Mouse (Mus musculus) neural tube, embryonic 15.5 days (tissue): ENCODE measurements at regions not wholly inside any gene's neighbourhood (a gene's known extent, or its start where the extent isn't known, plus 50 kb on each side); places are given as distances from the start of the nearest gene placed in this dataset.
"Not testable (repeated sequence)": the region's sequence is repeated elsewhere in the genome, so short reads cannot be mapped to it uniquely, and the experiment has no call there.

Source experiments
- ATAC-seq: fragments of 200-750 bp; cut with Nextera tagmentation; 2 replicates; pipeline ENCODE4 v1.8.0; 2017; ENCODE audit warnings: mild to moderate bottlenecking, moderate TSS enrichment, moderate library complexity; ENCODE audit not compliant: low FRiP score
- H3K27ac ChIP-seq: fragments of 300-500 bp; sonication (generic); replicated peaks from 2 replicates; pipeline ENCODE4 v1.5.1; 2015; ENCODE audit warnings: mild to moderate bottlenecking, inconsistent platforms
- H3K27me3 ChIP-seq: fragments of 300-500 bp; sonication (generic); replicated peaks from 2 replicates; pipeline ENCODE4 v1.6.1; 2015; ENCODE audit warnings: inconsistent platforms
- H3K36me3 ChIP-seq: fragments of 300-500 bp; sonication (generic); 2 replicates; pipeline ENCODE4 v1.6.1; 2015; ENCODE audit warnings: inconsistent platforms
- H3K4me1 ChIP-seq: fragments of 300-500 bp; sonication (generic); 2 replicates; pipeline ENCODE4 v1.6.1; 2015; ENCODE audit warnings: inconsistent platforms
- H3K4me2 ChIP-seq: fragments of 300-500 bp; sonication (generic); 2 replicates; pipeline ENCODE4 v1.6.1; 2015; ENCODE audit warnings: inconsistent platforms, mild to moderate bottlenecking, moderate library complexity
- H3K4me3 ChIP-seq: fragments of 300-500 bp; sonication (generic); replicated peaks from 2 replicates; pipeline ENCODE4 v1.5.1; 2015; ENCODE audit warnings: mild to moderate bottlenecking, inconsistent platforms
- H3K9ac ChIP-seq: fragments of 300-500 bp; sonication (generic); replicated peaks from 2 replicates; pipeline ENCODE4 v1.6.1; 2015; ENCODE audit warnings: mild to moderate bottlenecking, inconsistent platforms
- H3K9me3 ChIP-seq: fragments of 300-500 bp; sonication (generic); replicated peaks from 2 replicates; pipeline ENCODE4 v1.6.1; 2016; ENCODE audit warnings: inconsistent platforms
- WGBS: fragments of 180-500 bp; shearing (Covaris S2); methylation state at CpG from one replicate; pipeline ENCODE4 v1.1.7; 2015; ENCODE audit warnings: mixed read lengths; 5-methylcytosine and 5-hydroxymethylcytosine counted together

DNA sequence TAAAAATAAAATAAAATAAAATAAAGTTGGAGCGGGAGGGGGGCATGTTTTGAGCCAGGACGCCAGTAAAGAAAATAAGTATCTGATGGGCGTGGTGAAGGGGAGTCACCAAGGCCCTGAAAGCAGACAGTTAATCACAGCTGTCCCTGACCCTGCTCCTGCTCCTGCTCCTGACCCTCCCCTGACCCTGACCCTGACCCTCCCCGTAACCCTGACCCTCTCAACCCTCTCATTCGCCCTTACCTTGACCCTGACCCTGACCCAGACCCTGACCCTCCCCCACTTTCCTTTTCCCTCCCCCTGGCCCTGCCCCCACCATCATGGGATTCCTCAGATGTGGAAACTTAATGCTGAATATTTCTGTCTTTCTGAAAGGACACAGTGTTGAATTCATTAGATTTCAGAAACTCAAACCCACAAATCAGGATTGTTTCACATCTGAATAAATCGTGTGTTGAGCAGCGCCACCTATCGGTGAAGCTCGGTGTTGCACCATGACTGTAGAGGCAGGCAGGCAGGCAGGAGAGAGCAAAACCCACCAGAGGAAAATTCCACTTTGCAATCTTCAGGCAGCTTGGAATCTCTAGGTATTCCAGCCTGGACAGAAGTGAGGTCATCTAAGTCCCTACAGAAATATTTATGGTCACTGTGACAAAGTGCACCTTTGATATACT lies 145.9 kb upstream of the Rhobtb1 start:
- Histone ChIP-seq H3K9ac (no peak overlapping the region), H3K4me1 (no peaks in the 10 kb centered on the region), H3K9me3 (no peaks in the 10 kb centered on the region), H3K27me3 (no peaks in the 10 kb centered on the region), H3K4me2 (no peak overlapping the region), H3K36me3 (no peaks in the 10 kb centered on the region), H3K27ac (no peak overlapping the region), H3K4me3 (no peak overlapping the region)
- WGBS: 49% methylated on average over 9 of the region's 9 CpGs
- no peak for ATAC-seq

GRCm38 (mm10) chr10:69008679-69009078 lies 142.6 kb upstream of the Rhobtb1 start:
- H3K4me2 ChIP-seq, H3K4me3 ChIP-seq, ATAC-seq, H3K9me3 ChIP-seq, H3K27me3 ChIP-seq, H3K9ac ChIP-seq, H3K27ac ChIP-seq, H3K4me1 ChIP-seq, H3K36me3 ChIP-seq: not testable (repeated sequence)
- 94% methylated on average over 8 of the region's 8 CpGs for WGBS

- H3K4me2 ChIP-seq: peak overlapping the region; percentile 41
- H3K9me3 ChIP-seq: no peaks in the 10 kb centered on the region
- no peaks in the 10 kb centered on the region for H3K36me3 ChIP-seq
- H3K4me1 ChIP-seq: peaks cover 11% of the 10 kb centered on the region
- peak overlapping the region; percentile 1; the same call in 1 of the 2 replicates for H3K4me3 ChIP-seq
- no peak overlapping the region for H3K9ac ChIP-seq
- peak; percentile 82 for ATAC-seq
- H3K27me3 ChIP-seq: no peaks in the 10 kb centered on the region
- whole genome bisulfite sequencing: 38% methylated on average over 30 of the region's 30 CpGs
- peak overlapping the region; percentile 70 for H3K27ac ChIP-seq
Measured at GRCm38 (mm10) chr10:69020811-69021743, 130.2 kb upstream of the Rhobtb1 start.

DNA sequence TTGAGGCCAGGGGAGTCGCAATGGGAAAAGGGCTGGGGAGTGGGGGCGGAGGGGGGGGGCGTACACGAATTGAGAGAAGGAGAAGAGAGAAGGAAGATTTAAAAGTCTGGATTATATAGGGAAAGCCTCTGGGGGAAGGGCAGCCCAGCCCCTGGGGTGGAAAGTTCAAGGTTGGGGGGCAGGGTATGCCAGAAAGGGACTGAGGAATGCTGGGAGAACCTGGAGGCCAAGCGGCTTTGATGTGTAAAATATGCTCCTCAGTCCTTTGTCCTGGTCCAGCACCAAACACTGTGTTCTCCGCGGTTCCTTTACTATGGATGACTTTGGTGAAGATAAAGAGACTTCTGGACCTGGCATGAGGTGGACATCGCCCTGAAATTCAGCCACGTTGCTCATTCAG lies 117.8 kb upstream of the Rhobtb1 start:
- H3K4me1 ChIP-seq: no peaks in the 10 kb centered on the region; the same call in 1 of the 2 replicates
- no peaks in the 10 kb centered on the region for H3K9me3 ChIP-seq
- no peaks in the 10 kb centered on the region for H3K36me3 ChIP-seq
- H3K27me3 ChIP-seq: no peaks in the 10 kb centered on the region
- H3K4me3 ChIP-seq: no peak overlapping the region
- no peak overlapping the region for H3K9ac ChIP-seq
- no peak overlapping the region for H3K4me2 ChIP-seq
- 69% methylated on average over 9 of the region's 9 CpGs for WGBS
- no peak overlapping the region for H3K27ac ChIP-seq
- no peak for ATAC-seq

DNA sequence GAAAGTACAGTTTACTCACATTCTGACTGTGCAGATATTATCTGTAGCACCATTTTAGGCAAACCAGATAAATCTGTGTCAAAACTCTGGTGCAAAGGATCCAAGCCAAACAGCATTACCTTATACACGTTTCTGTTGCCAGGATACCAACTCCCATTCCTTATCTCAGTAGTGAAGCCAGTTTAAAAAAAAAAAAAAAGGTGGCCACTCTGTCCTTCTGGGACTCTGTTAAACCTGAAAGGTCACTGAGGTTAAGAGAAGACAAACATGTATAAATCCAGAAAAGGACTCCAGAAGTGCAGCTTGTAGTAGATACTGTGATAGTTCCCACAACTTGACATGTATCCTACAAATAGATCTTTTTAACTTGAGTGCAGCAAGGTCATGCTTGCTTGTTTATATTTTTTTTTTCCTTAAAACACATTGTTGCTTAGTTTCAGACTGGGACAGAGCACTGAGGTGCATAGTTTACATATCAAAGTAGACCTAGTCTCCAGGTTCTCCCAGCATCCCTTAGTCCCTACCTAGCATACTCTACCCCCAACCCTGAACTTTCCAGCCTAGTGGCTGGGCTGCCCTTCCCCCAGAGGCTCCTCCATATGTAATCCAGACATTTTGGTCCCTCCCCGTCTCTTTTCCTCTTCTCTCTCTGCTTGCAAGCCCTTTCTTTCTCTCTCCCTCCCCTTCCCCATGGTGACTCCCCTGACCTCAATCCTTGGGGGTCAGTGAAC lies 116.7 kb upstream of the Rhobtb1 start:
- no peak overlapping the region for H3K9ac ChIP-seq
- no peaks in the 10 kb centered on the region; the same call in 1 of the 2 replicates for H3K4me1 ChIP-seq
- H3K27ac ChIP-seq: no peak overlapping the region
- no peak overlapping the region for H3K4me3 ChIP-seq
- no peak for ATAC-seq
- WGBS: 45% methylated on average over 2 of the region's 2 CpGs
- H3K27me3 ChIP-seq: no peaks in the 10 kb centered on the region
- no peaks in the 10 kb centered on the region for H3K9me3 ChIP-seq
- H3K4me2 ChIP-seq: no peak overlapping the region
- no peaks in the 10 kb centered on the region for H3K36me3 ChIP-seq

GRCm38 (mm10) chr10:69035536-69035935 lies 115.7 kb upstream of the Rhobtb1 start:
- 71% methylated on average over 4 of the region's 4 CpGs for WGBS

DNA sequence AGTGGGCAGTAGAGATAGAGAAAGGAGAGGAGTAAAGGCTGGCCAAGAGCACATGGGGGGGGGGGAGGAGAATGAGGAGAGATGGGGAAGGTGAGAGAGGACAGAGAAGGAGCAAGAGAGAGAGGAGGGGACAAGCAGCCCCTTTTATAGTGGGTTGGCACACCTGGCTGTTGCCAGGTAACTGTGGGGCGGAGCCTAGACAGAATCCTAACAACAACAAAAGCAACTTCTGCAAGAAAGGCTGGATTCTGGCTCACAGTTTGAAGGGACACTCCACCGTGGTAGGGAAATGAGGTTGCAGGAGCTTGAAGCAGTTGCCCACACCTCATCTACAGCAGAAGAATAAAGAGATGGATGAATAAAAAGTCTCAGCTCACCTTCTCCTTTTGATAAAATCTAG lies 115.1 kb upstream of the Rhobtb1 start:
- H3K36me3 ChIP-seq: no peaks in the 10 kb centered on the region
- no peaks in the 10 kb centered on the region for H3K9me3 ChIP-seq
- H3K4me1 ChIP-seq: no peaks in the 10 kb centered on the region; the same call in 1 of the 2 replicates
- H3K9ac ChIP-seq: no peak overlapping the region
- no peak overlapping the region for H3K4me2 ChIP-seq
- H3K27me3 ChIP-seq: no peaks in the 10 kb centered on the region
- H3K4me3 ChIP-seq: no peak overlapping the region
- WGBS: 85% methylated on average over 2 of the region's 2 CpGs
- no peak overlapping the region for H3K27ac ChIP-seq
- ATAC-seq: no peak

More at GRCm38 (mm10) chr10:69035536-69035935, 115.7 kb upstream of the Rhobtb1 start:
- H3K9me3 ChIP-seq, ATAC-seq, H3K4me2 ChIP-seq, H3K9ac ChIP-seq, H3K27ac ChIP-seq, H3K27me3 ChIP-seq, H3K4me3 ChIP-seq, H3K36me3 ChIP-seq, H3K4me1 ChIP-seq: not testable (repeated sequence)

DNA sequence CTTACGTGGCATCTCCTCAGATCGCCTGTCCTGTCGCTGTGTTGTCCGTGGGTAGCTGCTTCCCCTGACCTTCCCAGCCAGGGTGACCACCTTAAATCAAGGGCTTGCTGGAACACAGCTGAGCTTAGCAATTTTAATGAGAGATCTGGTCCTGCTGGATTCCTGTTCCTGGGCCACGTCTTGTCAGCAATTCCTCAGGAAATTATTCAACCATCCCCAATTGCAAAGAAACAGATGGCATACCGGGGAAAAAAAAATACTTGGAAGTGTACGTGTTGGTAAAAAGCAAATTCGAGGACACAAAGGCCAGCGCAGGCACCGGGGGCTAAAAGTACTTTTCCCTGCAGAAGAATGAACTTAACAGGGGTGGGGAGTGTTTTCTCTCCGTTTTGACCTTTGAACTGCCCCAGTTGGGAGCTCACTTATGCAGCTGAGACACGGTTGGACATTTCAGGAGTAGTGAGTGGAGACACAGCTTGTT lies 107.0 kb upstream of the Rhobtb1 start:
- no peaks in the 10 kb centered on the region for H3K36me3 ChIP-seq
- H3K27ac ChIP-seq: no peak overlapping the region
- H3K4me1 ChIP-seq: peaks cover 30% of the 10 kb centered on the region
- no peak overlapping the region for H3K4me2 ChIP-seq
- H3K9ac ChIP-seq: no peak overlapping the region
- no peaks in the 10 kb centered on the region for H3K27me3 ChIP-seq
- WGBS: 22% methylated on average over 12 of the region's 12 CpGs
- no peak for ATAC-seq
- no peaks in the 10 kb centered on the region for H3K9me3 ChIP-seq
- H3K4me3 ChIP-seq: no peak overlapping the region

DNA sequence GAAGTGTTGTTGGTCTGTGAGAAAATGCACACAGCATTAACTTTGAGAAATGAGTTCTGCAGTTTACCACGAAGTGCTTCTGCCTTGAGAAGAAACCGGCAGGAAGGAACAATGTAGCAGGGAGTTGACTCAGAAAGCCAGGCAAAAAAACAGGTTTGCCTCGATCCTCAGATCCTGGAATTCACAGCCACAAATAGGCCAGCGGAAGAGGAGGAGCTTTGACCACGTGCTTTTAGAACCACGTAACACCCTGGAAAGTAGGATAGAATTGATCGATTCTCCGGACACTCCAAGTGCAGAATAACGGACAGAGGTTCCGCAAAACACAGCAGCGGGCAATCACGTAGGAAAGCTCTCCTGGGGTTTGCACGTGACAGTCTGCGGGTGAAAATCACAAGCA lies 106.0 kb upstream of the Rhobtb1 start:
- H3K27me3 ChIP-seq: no peaks in the 10 kb centered on the region
- no peaks in the 10 kb centered on the region for H3K36me3 ChIP-seq
- peaks cover 30% of the 10 kb centered on the region for H3K4me1 ChIP-seq
- ATAC-seq: no peak
- peak overlapping the region; percentile 58; the same call in 1 of the 2 replicates for H3K27ac ChIP-seq
- no peaks in the 10 kb centered on the region for H3K9me3 ChIP-seq
- H3K4me2 ChIP-seq: peak overlapping the region; percentile 44
- WGBS: 48% methylated on average over 14 of the region's 14 CpGs
- H3K9ac ChIP-seq: no peak overlapping the region
- peak overlapping the region; percentile 13; the same call in 1 of the 2 replicates for H3K4me3 ChIP-seq

- 26% methylated on average over 10 of the region's 10 CpGs for WGBS
- no peaks in the 10 kb centered on the region for H3K36me3 ChIP-seq
- H3K27ac ChIP-seq: 0 out of 2 replicates have a peak overlapping the region, but pooled peaks have one; percentile 28
- H3K27me3 ChIP-seq: no peaks in the 10 kb centered on the region
- peak overlapping the region; percentile 44 for H3K4me2 ChIP-seq
- H3K9me3 ChIP-seq: no peaks in the 10 kb centered on the region
- no peak overlapping the region for H3K4me3 ChIP-seq
- no peak for ATAC-seq
- no peak overlapping the region for H3K9ac ChIP-seq
- H3K4me1 ChIP-seq: peaks cover 30% of the 10 kb centered on the region
Measured at GRCm38 (mm10) chr10:69046008-69046555, 105.2 kb upstream of the Rhobtb1 start.

GRCm38 (mm10) chr10:69078008-69078407 lies 73.2 kb upstream of the Rhobtb1 start:
- no peaks in the 10 kb centered on the region for H3K4me1 ChIP-seq
- H3K36me3 ChIP-seq: no peaks in the 10 kb centered on the region
- ATAC-seq: no peak
- no peak overlapping the region for H3K9ac ChIP-seq
- no peak overlapping the region for H3K4me3 ChIP-seq
- no peaks in the 10 kb centered on the region for H3K9me3 ChIP-seq
- no peak overlapping the region for H3K27ac ChIP-seq
- WGBS: 80% methylated on average over 11 of the region's 11 CpGs
- H3K27me3 ChIP-seq: no peaks in the 10 kb centered on the region
- no peak overlapping the region for H3K4me2 ChIP-seq
